In the genomic region with DNA sequence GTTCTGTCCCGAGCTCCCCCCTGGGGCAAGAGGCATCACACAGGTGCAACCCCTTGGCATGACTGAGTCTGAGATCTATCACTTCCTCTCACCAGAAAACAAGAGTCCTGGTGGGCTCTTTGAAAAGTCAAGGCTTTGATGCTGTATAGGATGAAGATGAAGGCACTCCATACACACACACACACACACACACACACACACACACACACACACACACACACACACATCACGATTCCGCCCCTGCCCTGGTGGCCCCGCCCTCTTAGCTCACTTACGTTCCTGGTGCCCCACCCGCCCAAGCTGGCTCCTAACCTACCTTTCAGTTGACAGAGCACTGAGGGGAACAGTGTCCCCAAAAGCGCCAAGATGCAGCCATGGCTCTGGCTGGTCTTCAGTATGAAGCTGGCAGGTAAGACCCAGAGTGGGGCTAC, we compare ENCODE assay signal across 25 mouse cellular contexts. TPM values are rescaled to one million over a fixed set of nuclear protein-coding genes. Genes with fewer than 3 reads are reported as not detected.
DNase-seq lines count a peak whose midpoint lies in the region; ATAC-seq and TF ChIP-seq lines count a peak whose summit lies in the region.
"Had no signal": no experiment of that assay in that cellular context is flagged by ENCODE, and none has a peak within 500 bp of the region (broad histone marks: within the 10 kb centered on the region; RNA-seq: fewer than 3 reads in every experiment).

A gene (plus strand): TSS at position 298 of the 431 bp plus-strand sequence.

- TF ChIP-seq POLR2A in CH12.LX (IDR thresholded peaks at IDR 0.05; ENCODE audit: low read depth, low read length): no peak

- in situ Hi-C loops in CH12.LX (cut with MboI; ENCODE audit: low pct_ligation_motif_present, low pct_unique_long_range_greater_than_20kb, low sequenced_read_pairs): no loop called here

- no peak for TF ChIP-seq CTCF in CH12.LX (conservative IDR thresholded peaks at IDR 0.05 in 1 of 2, IDR thresholded peaks at IDR 0.05 in 1 of 2; ENCODE audit: low read depth in 2 of 2, low read length in 2 of 2)
- no peak for TF ChIP-seq CTCF in forebrain, postnatal 0 days (IDR thresholded peaks at IDR 0.05; ENCODE audit: low read depth)
- no peak for TF ChIP-seq CTCF in layer of hippocampus, adult 2 months (conservative IDR thresholded peaks at IDR 0.05)

- WGBS in forebrain, postnatal 0 days: 87% methylated on average over 7 of the region's 7 CpGs

- ATAC-seq in neutrophil, adult 5-6 weeks (ENCODE audit: extremely low read depth, insufficient number of reproducible peaks, low FRiP score, poor library complexity, severe bottlenecking): peak; percentile 32; the same call in 1 of the 2 replicates
- ATAC-seq in forebrain, postnatal 0 days: no peak
- ATAC-seq: liver, postnatal 0 days had no signal

- H3K4me3 ChIP-seq in CH12.LX (replicated peaks in 1 of 3; ENCODE audit: low read depth in 2 of 3, low read length in 2 of 3, poor library complexity in 1 of 3): no peak within 1 kb of the TSS
- no peak within 1 kb of the TSS for H3K4me3 ChIP-seq in forebrain, postnatal 0 days (ENCODE audit: low read depth, low read length)
- H3K4me3 ChIP-seq in layer of hippocampus, adult 2 months: no peak within 1 kb of the TSS
- H3K4me3 ChIP-seq: embryonic facial prominence, embryonic 12.5 days; gastrocnemius, adult 2 months; hindbrain, embryonic 15.5 days; limb, embryonic 15.5 days; midbrain, embryonic 12.5 days; neural tube, embryonic 15.5 days had no signal

- no peak within 1 kb of the TSS for H3K27ac ChIP-seq in CH12.LX (ENCODE audit: insufficient read depth, low read depth)
- no peak within 1 kb of the TSS for H3K27ac ChIP-seq in forebrain, postnatal 0 days (ENCODE audit: low read depth, low read length)
- H3K27ac ChIP-seq in layer of hippocampus, adult 2 months: no peak within 1 kb of the TSS
- H3K27ac ChIP-seq: embryonic facial prominence, embryonic 12.5 days; gastrocnemius, adult 2 months; hindbrain, embryonic 15.5 days; limb, embryonic 15.5 days; macrophage; midbrain, embryonic 12.5 days; neural tube, embryonic 15.5 days had no signal

- peak; percentile 16 for DNase-seq in lung, postnatal 10 days
- DNase-seq in lung, postnatal 4 days: no peak
- DNase-seq in CH12.LX (ENCODE audit: extremely low read depth): peak; percentile 45
- DNase-seq in thymus, postnatal 25 days: peak; percentile 92
- DNase-seq in layer of hippocampus, adult 11-12 months (ENCODE audit: low spot score): no peak
- no peak for DNase-seq in forebrain, postnatal 0 days
- no peak for DNase-seq in layer of hippocampus, adult 2 months (ENCODE audit: low spot score in 2 of 2)
- DNase-seq: adrenal gland, postnatal 36 days; cerebellum, adult 2 months; gastrocnemius, adult 2 months; heart, postnatal 14 days; kidney, adult 11 months; kidney, postnatal 14 days; liver, postnatal 0 days had no signal

- H3K79me2 ChIP-seq in CH12.LX (replicated peaks; ENCODE audit: control insufficient read depth, extremely low read depth, insufficient read depth, poor library complexity, severe bottlenecking): no peaks in the 10 kb centered on the region

- dilution Hi-C loops in CH12.LX (cut with MboI; ENCODE audit: extremely low pct_ligation_motif_present, extremely low pct_unique_long_range_greater_than_20kb, low sequenced_read_pairs): no loop called here

- no peaks in the 10 kb centered on the region for H3K36me3 ChIP-seq in CH12.LX (replicated peaks in 1 of 2; ENCODE audit: control insufficient read depth in 1 of 2, insufficient read depth in 1 of 2, low read length in 1 of 2)
- H3K36me3 ChIP-seq in forebrain, postnatal 0 days (ENCODE audit: insufficient read depth): no peaks in the 10 kb centered on the region
- H3K36me3 ChIP-seq: embryonic facial prominence, embryonic 12.5 days; hindbrain, embryonic 15.5 days; limb, embryonic 15.5 days; midbrain, embryonic 12.5 days; neural tube, embryonic 15.5 days had no signal

- no peak for TF ChIP-seq RAD21 in CH12.LX (IDR thresholded peaks at IDR 0.05; ENCODE audit: low read depth, low read length)

- no peak for TF ChIP-seq EP300 in CH12.LX (IDR thresholded peaks at IDR 0.05; ENCODE audit: low read length)

- H3K9ac ChIP-seq in CH12.LX (ENCODE audit: insufficient read depth, low read depth): no peak within 1 kb of the TSS
- no peak within 1 kb of the TSS for H3K9ac ChIP-seq in forebrain, postnatal 0 days
- H3K9ac ChIP-seq: embryonic facial prominence, embryonic 12.5 days; hindbrain, embryonic 15.5 days; limb, embryonic 15.5 days; liver, postnatal 0 days; midbrain, embryonic 12.5 days; neural tube, embryonic 15.5 days had no signal

- no peak within 1 kb of the TSS for H3K4me2 ChIP-seq in CH12.LX (ENCODE audit: insufficient read depth, low read depth, poor library complexity, severe bottlenecking)
- no peak within 1 kb of the TSS for H3K4me2 ChIP-seq in forebrain, postnatal 0 days (ENCODE audit: low read depth)
- H3K4me2 ChIP-seq: embryonic facial prominence, embryonic 12.5 days; hindbrain, embryonic 15.5 days; limb, embryonic 15.5 days; midbrain, embryonic 12.5 days; neural tube, embryonic 15.5 days had no signal

- H3K4me1 ChIP-seq in CH12.LX (ENCODE audit: control insufficient read depth in 1 of 2, insufficient read depth in 2 of 2): peaks cover 4 to 20% of the 10 kb centered on the region in 2 experiments; a peak in 3 of 4 replicates
- no peaks in the 10 kb centered on the region for H3K4me1 ChIP-seq in forebrain, postnatal 0 days (ENCODE audit: insufficient read depth)
- H3K4me1 ChIP-seq: embryonic facial prominence, embryonic 12.5 days; hindbrain, embryonic 15.5 days; limb, embryonic 15.5 days; midbrain, embryonic 12.5 days; neural tube, embryonic 15.5 days had no signal

- no peaks in the 10 kb centered on the region for H3K9me3 ChIP-seq in CH12.LX (replicated peaks; ENCODE audit: low read length)
- no peaks in the 10 kb centered on the region for H3K9me3 ChIP-seq in forebrain, postnatal 0 days (ENCODE audit: low read length)
- H3K9me3 ChIP-seq: embryonic facial prominence, embryonic 12.5 days; hindbrain, embryonic 15.5 days; limb, embryonic 15.5 days; midbrain, embryonic 12.5 days; neural tube, embryonic 15.5 days had no signal

- H3K27me3 ChIP-seq in CH12.LX (replicated peaks): no peaks in the 10 kb centered on the region
- no peaks in the 10 kb centered on the region for H3K27me3 ChIP-seq in forebrain, postnatal 0 days (ENCODE audit: insufficient read depth, low read length)
- H3K27me3 ChIP-seq: embryonic facial prominence, embryonic 12.5 days; hindbrain, embryonic 15.5 days; limb, embryonic 15.5 days; midbrain, embryonic 12.5 days; neural tube, embryonic 15.5 days had no signal

TF ChIP-seq in CH12.LX, 34 proteins besides CTCF, POLR2A, EP300 and RAD21:
- TF ChIP-seq IRF4 (IDR thresholded peaks at IDR 0.05; ENCODE audit: low read depth, low read length): 0 out of 2 replicates have a peak, but pooled peaks have one; percentile 6
- no peak for TF ChIP-seq E2F4 (IDR thresholded peaks at IDR 0.05; ENCODE audit: insufficient replicate concordance, low read depth, low read length)

RNA-seq across cellular contexts. Expression of the gene that starts here (rescaled TPM):
- total RNA-seq in CH12.LX (2012; rRNA removed): 0.21 and 0.25 TPM in 2 replicates
- 0.20 and 0.30 TPM in 2 replicates for total RNA-seq in CH12.LX (2014; rRNA removed)
- polyA plus RNA-seq in CH12.LX (2012; ENCODE audit: insufficient read length, low read depth): 0.49 and 0.51 TPM in 2 replicates
- 47.8 and 56.0 TPM in 2 replicates for total RNA-seq in neutrophil, adult 5-6 weeks (2017)
- not detected in 2 replicates for total RNA-seq in forebrain, postnatal 0 days (2014; rRNA removed)
- polyA plus RNA-seq in forebrain, postnatal 0 days (2015; fragmentation: Nextera tagmentation; extraction: Ambion mirVana): not detected in 2 replicates
- not detected for total RNA-seq in layer of hippocampus, adult 2 months (2021)
- total RNA-seq: gastrocnemius, adult 2 months; layer of hippocampus, postnatal 10 days; left cerebral cortex, postnatal 10 days had no signal
- polyA plus RNA-seq: C2C12; cerebellum, adult 2 months; hindbrain, embryonic 15.5 days; limb, embryonic 15.5 days; liver, postnatal 0 days; midbrain, embryonic 12.5 days; neural tube, embryonic 15.5 days; stomach, embryonic 16.5 days had no signal

Comparison
In these comparisons a context has a peak if more than half of its experiments do, and no peak if none do; other contexts are left out.
1. RNA of the gene that starts here (total RNA-seq): 47.8 to 56.0 TPM in neutrophil, adult 5-6 weeks; 0.20 to 0.30 TPM in CH12.LX, not detected in forebrain, postnatal 0 days and not detected in layer of hippocampus, adult 2 months; every median in the first group is over 10 times any median in the second.
2. DNase-seq: peak in lung, postnatal 10 days (single experiment) and thymus, postnatal 25 days (single experiment); none in lung, postnatal 4 days (0 of 2), layer of hippocampus, adult 11-12 months (single experiment), forebrain, postnatal 0 days (single experiment) and layer of hippocampus, adult 2 months (0 of 2).
3. Peak in DNase-seq in CH12.LX; RNA of the gene not detected or under 1 TPM.